Mouse (Mus musculus) lung, embryonic 16.5 days (tissue): ENCODE measurements at regions not wholly inside any gene's neighbourhood (a gene's known extent, or its start where the extent isn't known, plus 50 kb on each side); places are given as distances from the start of the nearest gene placed in this dataset.

Experiments used
- ATAC-seq: fragments of 200-750 bp; cut with Nextera tagmentation; 2 replicates; pipeline ENCODE4 v1.8.0; 2017; ENCODE audit warnings: low read depth, mild to moderate bottlenecking, moderate library complexity
- H3K27ac ChIP-seq: fragments of 300-500 bp; sonication (generic); 2 replicates; pipeline ENCODE4 v1.5.1; 2014; ENCODE audit warnings: mild to moderate bottlenecking, control low read depth, low read length
- H3K27me3 ChIP-seq: fragments of 300-500 bp; sonication (generic); 2 replicates; pipeline ENCODE4 v1.6.1; 2014; ENCODE audit warnings: low read depth, low read length, mixed read lengths; ENCODE audit not compliant: control insufficient read depth, insufficient read depth
- H3K36me3 ChIP-seq: fragments of 300-500 bp; sonication (generic); 2 replicates; pipeline ENCODE4 v1.6.1; 2014; ENCODE audit warnings: low read length; ENCODE audit not compliant: control insufficient read depth, insufficient read depth
- H3K4me1 ChIP-seq: fragments of 300-500 bp; sonication (generic); replicated peaks from 2 replicates; pipeline ENCODE4 v1.6.1; 2014; ENCODE audit warnings: low read length, mixed read lengths; ENCODE audit not compliant: control insufficient read depth, insufficient read depth
- H3K4me2 ChIP-seq: fragments of 300-500 bp; sonication (generic); 2 replicates; pipeline ENCODE4 v1.6.1; 2014; ENCODE audit warnings: low read depth, low read length, control low read depth
- H3K4me3 ChIP-seq: fragments of 300-500 bp; sonication (generic); 2 replicates; pipeline ENCODE4 v1.5.1; 2014; ENCODE audit warnings: mild to moderate bottlenecking, low read length, control low read depth
- H3K9ac ChIP-seq: fragments of 300-500 bp; sonication (generic); 2 replicates; pipeline ENCODE4 v1.6.1; 2014; ENCODE audit warnings: low read length, control low read depth
- H3K9me3 ChIP-seq: fragments of 300-500 bp; sonication (generic); 2 replicates; pipeline ENCODE4 v1.6.1; 2016; ENCODE audit warnings: low read length; ENCODE audit not compliant: control insufficient read depth
- WGBS: fragments of 180-500 bp; shearing (Covaris S2); extraction: QIAGEN DNeasy Blood & Tissue Kit; methylation state at CpG from one replicate; pipeline ENCODE4 v1.1.7; 2014; 5-methylcytosine and 5-hydroxymethylcytosine counted together

- H3K27me3 ChIP-seq = peaks cover 4% of the 10 kb centered on the region; the same call in 1 of the 2 replicates
- no peaks in the 10 kb centered on the region for H3K36me3 ChIP-seq
- WGBS = 70% methylated on average over 16 of the region's 16 CpGs
- no peak overlapping the region for H3K9ac ChIP-seq
- H3K27ac ChIP-seq = no peak overlapping the region
- H3K4me3 ChIP-seq = no peak overlapping the region
- H3K4me1 ChIP-seq = peaks cover 6% of the 10 kb centered on the region; the same call in 1 of the 2 replicates
- ATAC-seq = no peak
- H3K9me3 ChIP-seq = no peaks in the 10 kb centered on the region
- H3K4me2 ChIP-seq = no peak overlapping the region
These were observed 115.5 kb downstream of the 2410131K14Rik start for GRCm38 (mm10) chr5:118360374-118361064.

- peaks cover 4% of the 10 kb centered on the region; the same call in 1 of the 2 replicates for H3K27me3 ChIP-seq
- H3K27ac ChIP-seq = no peak overlapping the region
- no peak for ATAC-seq
- no peak overlapping the region for H3K4me3 ChIP-seq
- no peaks in the 10 kb centered on the region for H3K9me3 ChIP-seq
- H3K36me3 ChIP-seq = no peaks in the 10 kb centered on the region
- 76% methylated on average over 13 of the region's 13 CpGs for WGBS
- H3K9ac ChIP-seq = no peak overlapping the region
- peaks cover 2% of the 10 kb centered on the region; the same call in 1 of the 2 replicates for H3K4me1 ChIP-seq
- no peak overlapping the region for H3K4me2 ChIP-seq
These were observed 116.3 kb downstream of the 2410131K14Rik start for GRCm38 (mm10) chr5:118361133-118361852.

- no peak for ATAC-seq
- Histone ChIP-seq H3K9me3 (no peaks in the 10 kb centered on the region), H3K27me3 (peaks cover 4% of the 10 kb centered on the region; the same call in 1 of the 2 replicates), H3K4me1 (peaks cover 2% of the 10 kb centered on the region; the same call in 1 of the 2 replicates), H3K4me2 (no peak overlapping the region), H3K4me3 (no peak overlapping the region), H3K36me3 (no peaks in the 10 kb centered on the region), H3K27ac (no peak overlapping the region), H3K9ac (no peak overlapping the region)
- WGBS = 81% methylated on average over 8 of the region's 8 CpGs
These were observed 116.9 kb downstream of the 2410131K14Rik start for GRCm38 (mm10) chr5:118361853-118362406.

GRCm38 (mm10) chr5:118362738-118363137, 117.7 kb downstream of the 2410131K14Rik start:
- Histone ChIP-seq H3K36me3 (no peaks in the 10 kb centered on the region), H3K4me1 (peaks cover 2% of the 10 kb centered on the region; the same call in 1 of the 2 replicates), H3K9ac (no peak overlapping the region), H3K27me3 (peaks cover 4% of the 10 kb centered on the region; the same call in 1 of the 2 replicates), H3K27ac (no peak overlapping the region), H3K4me2 (no peak overlapping the region), H3K4me3 (no peak overlapping the region), H3K9me3 (no peaks in the 10 kb centered on the region)
- whole genome bisulfite sequencing = 39% methylated on average over 4 of the region's 4 CpGs
- no peak for ATAC-seq

- H3K27ac ChIP-seq = no peak overlapping the region
- H3K9me3 ChIP-seq = no peaks in the 10 kb centered on the region
- H3K27me3 ChIP-seq = peaks cover 4% of the 10 kb centered on the region; the same call in 1 of the 2 replicates
- no peak overlapping the region for H3K4me3 ChIP-seq
- 29% methylated on average over 6 of the region's 6 CpGs for WGBS
- H3K9ac ChIP-seq = no peak overlapping the region
- no peaks in the 10 kb centered on the region for H3K36me3 ChIP-seq
- H3K4me1 ChIP-seq = peaks cover 2% of the 10 kb centered on the region; the same call in 1 of the 2 replicates
- H3K4me2 ChIP-seq = no peak overlapping the region
- peak; percentile 48; the same call in 1 of the 2 replicates for ATAC-seq
These were observed 118.1 kb downstream of the 2410131K14Rik start for GRCm38 (mm10) chr5:118363154-118363553.

GRCm38 (mm10) chr5:118364646-118365045, 119.6 kb downstream of the 2410131K14Rik start:
- H3K27ac ChIP-seq = no peak overlapping the region
- WGBS = 87% methylated on average over 4 of the region's 4 CpGs
- H3K4me3 ChIP-seq = no peak overlapping the region
- H3K9ac ChIP-seq = no peak overlapping the region
- no peak for ATAC-seq
- H3K36me3 ChIP-seq = no peaks in the 10 kb centered on the region
- H3K27me3 ChIP-seq = peaks cover 4% of the 10 kb centered on the region; the same call in 1 of the 2 replicates
- H3K4me2 ChIP-seq = no peak overlapping the region
- H3K4me1 ChIP-seq = peaks cover 2% of the 10 kb centered on the region; the same call in 1 of the 2 replicates
- no peaks in the 10 kb centered on the region for H3K9me3 ChIP-seq

GRCm38 (mm10) chr5:118365196-118365595, 120.2 kb downstream of the 2410131K14Rik start:
- H3K4me3 ChIP-seq = no peak overlapping the region
- no peaks in the 10 kb centered on the region for H3K9me3 ChIP-seq
- ATAC-seq = no peak
- H3K27me3 ChIP-seq = peaks cover 4% of the 10 kb centered on the region; the same call in 1 of the 2 replicates
- H3K4me2 ChIP-seq = no peak overlapping the region
- H3K9ac ChIP-seq = no peak overlapping the region
- no peak overlapping the region for H3K27ac ChIP-seq
- 63% methylated on average over 7 of the region's 7 CpGs for WGBS
- H3K36me3 ChIP-seq = no peaks in the 10 kb centered on the region
- peaks cover 2% of the 10 kb centered on the region; the same call in 1 of the 2 replicates for H3K4me1 ChIP-seq

GRCm38 (mm10) chr5:118365651-118366050, 120.6 kb downstream of the 2410131K14Rik start:
- Histone ChIP-seq H3K27ac (no peak overlapping the region), H3K4me1 (peaks cover 2% of the 10 kb centered on the region; the same call in 1 of the 2 replicates), H3K4me3 (no peak overlapping the region), H3K4me2 (no peak overlapping the region), H3K27me3 (peaks cover 4% of the 10 kb centered on the region; the same call in 1 of the 2 replicates), H3K36me3 (no peaks in the 10 kb centered on the region), H3K9me3 (no peaks in the 10 kb centered on the region), H3K9ac (no peak overlapping the region)
- 44% methylated on average over 5 of the region's 5 CpGs for WGBS
- ATAC-seq = no peak

- Histone ChIP-seq H3K9me3 (no peaks in the 10 kb centered on the region), H3K9ac (no peak overlapping the region), H3K4me2 (no peak overlapping the region), H3K27ac (no peak overlapping the region), H3K4me1 (peaks cover 2% of the 10 kb centered on the region; the same call in 1 of the 2 replicates), H3K4me3 (no peak overlapping the region), H3K27me3 (no peaks in the 10 kb centered on the region), H3K36me3 (no peaks in the 10 kb centered on the region)
- no peak for ATAC-seq
- WGBS = 78% methylated on average over 11 of the region's 11 CpGs
These were observed 122.0 kb downstream of the 2410131K14Rik start for GRCm38 (mm10) chr5:118367047-118367446.
